Mouse (Mus musculus): Measurements from ENCODE around the gene Casp8.
"Not testable (repeated sequence)": the region's sequence is repeated elsewhere in the genome, so short reads cannot be mapped to it uniquely, and the experiment has no call there.

Casp8 gene

DNA sequence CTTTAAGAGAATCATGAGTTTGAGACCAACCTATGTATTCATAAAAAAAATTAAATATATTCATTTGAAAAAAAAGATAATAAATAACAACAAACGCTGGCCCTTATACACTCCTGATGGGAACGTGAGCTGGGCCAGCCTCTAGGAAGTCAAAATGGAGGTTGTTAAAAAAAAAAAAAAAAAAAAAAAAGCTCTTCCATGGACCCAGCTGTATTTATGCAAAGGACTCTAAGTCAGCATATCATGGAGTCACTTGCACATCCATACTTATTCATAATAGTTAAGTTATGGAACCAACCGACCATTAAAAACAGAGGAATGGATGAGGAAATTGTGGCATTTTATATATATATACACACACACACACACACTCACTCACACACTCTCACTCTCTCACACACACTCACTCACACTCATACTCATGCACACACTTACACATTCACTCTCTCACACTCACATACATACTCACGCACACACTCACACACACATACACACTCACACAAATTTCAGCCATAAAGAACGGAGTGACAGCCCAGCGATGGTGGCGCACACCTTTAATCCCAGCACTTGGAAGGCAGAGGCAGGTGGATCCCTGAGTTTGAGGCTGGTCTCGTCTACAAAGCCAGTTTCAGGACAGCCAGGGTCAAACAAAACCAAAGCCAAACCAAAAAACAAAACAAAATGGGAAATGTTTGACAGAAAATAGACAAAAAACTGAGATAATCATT, 6.5 kb downstream of the Casp8 start:
- DNase-seq = no peak

DNA sequence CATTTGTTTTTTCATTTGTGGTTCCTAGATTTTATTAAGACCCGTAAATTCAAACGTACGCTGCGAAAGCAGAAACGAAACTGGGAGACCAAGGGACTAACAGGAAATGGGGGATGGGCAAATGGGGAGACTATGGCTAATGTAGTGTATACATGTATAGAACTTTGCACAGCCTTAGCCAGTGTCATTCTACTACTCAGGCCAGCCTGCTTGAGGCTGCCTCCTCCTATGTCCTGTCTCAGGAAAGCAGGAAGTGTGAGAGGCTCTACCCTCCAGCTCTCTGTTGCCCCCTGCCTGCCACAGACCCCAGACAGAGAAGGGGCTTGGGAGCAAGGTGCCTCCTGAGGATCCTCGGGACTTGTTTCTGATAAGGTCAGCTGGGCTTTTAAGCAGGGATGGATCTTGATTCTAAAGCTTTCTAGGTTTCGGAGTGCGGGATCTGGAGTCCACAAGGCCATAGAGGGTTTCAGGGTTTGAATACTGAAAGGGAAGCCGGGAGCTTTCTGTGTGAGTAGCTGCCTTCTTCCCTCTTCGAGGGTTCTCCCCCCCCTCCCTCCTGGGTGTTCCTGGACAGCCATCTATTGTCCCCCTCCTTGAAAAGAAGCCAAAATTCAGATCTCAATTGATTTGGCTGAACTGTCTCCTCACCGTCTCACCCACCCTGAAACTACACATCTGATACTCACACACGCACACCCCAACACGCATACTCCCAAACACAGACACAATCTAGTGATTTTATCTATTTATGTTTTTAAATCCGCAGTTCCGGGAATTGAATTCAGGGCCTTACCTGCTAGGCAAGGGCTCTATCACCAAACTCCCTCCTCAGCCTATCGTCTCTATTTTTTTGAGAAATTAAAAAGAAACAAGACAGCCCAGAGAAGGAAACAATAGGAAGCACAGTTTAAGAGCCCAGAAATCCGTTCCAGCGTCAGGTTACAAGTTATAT, 7.4 kb downstream of the Casp8 start:
- peak; percentile 78 to 83 for DNase-seq

DNA sequence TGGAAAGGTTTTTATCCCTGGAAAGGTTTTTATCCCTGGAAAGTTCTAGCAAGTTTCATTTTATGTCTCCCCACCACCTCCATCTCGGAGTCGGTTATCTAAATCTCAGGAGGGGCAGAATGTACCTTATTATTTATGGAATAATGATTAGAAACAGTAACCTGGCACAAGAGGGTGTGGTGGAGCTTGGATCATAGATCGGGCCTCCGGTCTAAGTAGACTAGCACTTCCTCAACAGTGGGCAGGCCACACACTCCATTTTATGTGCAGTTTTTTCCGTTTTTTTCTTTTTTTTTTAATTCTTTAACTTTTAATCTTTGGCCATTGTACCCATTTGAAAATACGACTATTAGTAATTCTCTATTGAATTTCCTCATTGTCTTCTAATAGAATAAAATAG, 8.4 kb downstream of the Casp8 start:
- no peak for DNase-seq

DNA sequence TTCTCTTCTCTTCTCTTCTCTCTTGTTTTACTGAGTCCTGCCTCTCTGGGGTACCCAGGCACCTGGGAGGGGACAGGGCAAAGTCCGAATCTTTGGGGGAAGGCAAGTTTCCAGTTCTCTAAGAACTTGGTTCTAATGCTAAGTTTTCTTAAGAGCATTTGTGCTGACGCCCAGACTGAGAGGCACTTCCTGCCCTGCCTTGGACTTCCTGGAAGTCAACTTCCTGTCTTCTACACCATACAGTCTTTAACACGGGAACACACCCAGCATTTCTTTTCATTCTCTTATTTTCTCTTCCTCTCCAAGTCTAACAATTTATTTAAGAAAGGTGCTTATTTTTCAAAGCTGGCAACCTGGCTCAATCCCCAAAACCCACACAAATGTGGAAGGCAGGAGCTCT, 11.5 kb downstream of the Casp8 start:
- DNase-seq = no peak

DNA sequence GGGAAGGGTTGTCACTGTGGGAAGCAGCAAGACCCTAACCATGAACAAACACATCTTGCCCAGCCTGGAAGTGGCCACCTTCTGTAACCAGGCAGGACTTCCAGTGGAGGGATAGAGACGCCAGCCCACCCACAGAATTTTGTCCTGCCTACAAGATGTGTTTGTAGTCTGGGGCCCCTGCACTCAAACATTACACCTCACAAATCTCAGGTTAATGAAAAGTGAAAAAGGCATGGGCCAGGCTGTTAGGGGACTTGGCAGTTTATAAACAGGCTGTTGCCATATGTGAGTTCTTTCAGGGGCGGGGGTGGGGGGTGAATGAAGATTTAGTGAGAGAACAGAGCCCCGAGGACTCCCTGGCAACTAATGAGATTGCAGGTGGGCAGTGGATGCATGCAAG, 31.1 kb downstream of the Casp8 start:
- no peak for DNase-seq

DNA sequence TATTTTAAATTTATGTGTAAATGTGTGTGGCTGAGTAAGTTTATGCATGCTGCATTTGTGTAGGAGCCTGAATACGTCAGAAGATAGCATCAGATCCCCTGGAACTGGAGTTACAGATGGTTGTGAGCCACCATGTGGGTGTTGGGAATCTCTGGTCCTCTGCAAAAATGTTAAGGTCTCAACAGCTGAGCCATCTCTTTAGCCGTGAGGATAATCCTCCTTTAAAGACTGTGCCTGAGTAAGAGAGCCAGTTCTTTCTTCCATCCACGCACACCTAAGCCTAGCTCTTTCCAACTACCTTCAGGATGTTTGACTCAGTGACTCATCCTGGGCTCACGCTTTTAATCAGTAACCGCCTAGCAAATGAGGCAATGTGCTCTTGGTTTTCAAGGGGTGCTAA, 35.6 kb downstream of the Casp8 start:
- no peak for DNase-seq

DNA sequence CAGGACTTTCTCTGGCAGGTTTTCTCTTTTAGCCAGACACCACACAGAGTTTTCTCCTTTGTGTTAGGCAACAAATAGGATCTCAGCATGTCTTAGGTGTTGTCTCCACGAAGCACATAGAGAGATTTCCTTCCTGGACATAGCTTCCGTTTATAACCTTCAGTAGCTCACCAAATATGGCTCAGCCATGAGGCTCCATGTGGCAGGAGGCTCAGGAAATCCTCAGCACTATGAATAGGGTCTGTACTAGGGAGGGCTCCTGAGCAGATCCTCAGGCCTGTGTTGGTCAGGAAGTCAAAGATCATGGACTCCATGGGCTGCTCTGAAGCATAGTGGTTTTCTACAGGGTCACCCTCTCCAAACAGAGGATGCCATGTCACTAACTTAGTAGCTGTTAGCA, 37.0 kb downstream of the Casp8 start:
- DNase-seq = no peak

DNA sequence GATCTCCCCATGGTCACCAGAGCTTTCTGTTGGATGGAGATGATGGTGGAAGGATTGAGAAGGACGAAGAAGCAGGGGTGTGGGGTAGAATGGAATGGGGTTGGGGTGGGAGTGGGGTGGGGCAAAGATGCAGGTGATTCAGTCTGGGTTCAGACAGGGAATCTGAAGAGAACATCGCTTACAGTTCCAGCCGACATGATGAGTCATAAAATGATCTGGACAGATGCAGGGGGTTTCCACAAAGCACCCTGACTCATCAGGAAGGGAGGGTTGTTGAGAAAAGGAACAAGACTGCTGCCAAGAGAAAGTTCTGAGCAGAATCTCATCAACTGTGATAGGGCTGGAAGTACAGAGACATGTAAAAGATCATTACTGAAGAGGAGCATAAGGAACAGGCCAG, 61.6 kb downstream of the Casp8 start:
- not testable (repeated sequence) for DNase-seq

DNA sequence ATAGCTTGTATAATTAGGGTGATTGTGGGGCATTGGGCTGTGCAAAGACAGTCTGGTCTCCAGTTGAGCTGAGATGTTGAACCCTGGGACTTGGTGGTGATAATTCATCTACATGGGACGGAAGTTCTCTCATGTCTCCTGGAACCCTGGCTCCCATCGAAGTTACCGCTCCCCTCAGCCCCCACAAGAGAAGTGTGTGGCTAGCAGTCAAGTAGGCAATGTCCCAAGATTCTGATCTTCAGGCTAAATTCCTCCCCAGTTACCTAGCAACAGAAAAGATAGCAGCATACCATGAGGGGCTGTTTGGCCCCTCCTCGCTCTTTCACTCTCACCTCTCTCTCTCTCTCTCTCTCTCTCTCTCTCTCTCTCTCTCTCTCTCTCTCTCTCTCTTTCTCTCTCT, 64.0 kb downstream of the Casp8 start:
- DNase-seq = not testable (repeated sequence)

DNA sequence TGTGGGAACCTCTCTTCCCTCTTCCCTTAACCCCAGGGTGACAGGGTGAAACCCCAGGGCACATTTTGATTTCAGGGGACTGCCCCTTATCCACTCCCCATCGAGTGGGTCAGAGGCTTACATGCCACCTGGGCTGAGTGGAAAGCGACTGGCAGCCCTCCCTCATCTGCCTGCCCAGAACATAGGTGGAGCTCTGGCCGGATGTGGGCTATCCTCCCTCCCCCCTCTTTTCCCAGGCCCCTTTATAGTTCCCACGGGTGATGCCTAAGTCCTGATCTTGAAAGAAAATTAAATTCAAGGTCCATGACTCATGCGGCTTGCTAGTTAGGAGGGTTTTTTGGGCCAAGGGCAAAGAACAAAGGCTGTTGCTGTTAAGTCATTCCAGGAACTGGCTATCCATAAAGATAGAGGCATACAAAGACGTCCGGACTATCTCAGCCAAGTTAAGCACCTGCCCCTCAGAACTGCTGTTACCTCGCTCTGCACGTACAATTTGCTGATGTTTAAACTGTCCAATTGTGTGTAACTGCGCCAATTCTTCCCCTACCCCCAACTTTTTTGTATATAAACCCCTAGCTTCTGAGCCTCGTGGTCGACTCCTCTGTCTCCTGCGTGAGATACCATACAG, 64.7 kb downstream of the Casp8 start:
- DNase-seq = peak; percentile 22 to 32

DNA sequence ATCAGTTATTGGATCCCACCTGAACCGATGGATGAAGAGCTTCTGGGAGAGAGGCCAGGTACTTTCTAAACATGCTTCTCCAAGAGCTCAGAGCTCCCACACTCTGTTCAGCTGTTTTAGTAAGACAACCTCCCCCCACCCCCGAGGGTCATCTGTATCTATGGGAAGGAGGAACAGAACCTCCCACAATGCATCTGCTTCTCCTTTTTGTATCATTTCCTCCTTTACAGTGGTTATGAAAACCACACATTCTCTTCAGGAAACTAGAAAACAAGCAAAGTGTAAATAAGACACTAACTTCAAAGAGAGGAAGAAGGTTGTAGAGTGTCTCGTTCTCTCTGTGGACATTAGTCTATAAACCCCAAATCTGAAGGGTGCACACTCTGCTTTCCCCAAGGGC, 65.4 kb downstream of the Casp8 start:
- DNase-seq = not testable (repeated sequence)

DNA sequence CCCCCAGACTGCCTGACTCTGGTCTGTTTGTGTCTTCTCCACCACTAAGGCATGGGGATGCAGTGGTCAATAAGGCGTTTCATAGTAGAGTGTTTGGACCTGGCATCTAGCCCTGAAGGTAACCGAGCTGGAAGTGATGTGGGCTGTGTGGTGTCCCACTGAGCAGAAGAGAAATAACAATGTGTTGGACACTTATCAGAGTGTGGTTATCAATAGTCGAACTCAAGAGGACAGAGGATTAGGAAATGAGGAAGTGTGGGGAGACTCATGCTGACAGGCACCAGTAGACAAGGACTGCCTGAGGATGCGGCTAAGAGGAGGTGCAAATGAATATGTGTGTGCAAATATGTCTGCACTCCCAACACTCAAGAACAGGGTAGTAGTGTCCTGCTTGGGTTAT, 81.3 kb downstream of the Casp8 start:
- not testable (repeated sequence) for DNase-seq

DNA sequence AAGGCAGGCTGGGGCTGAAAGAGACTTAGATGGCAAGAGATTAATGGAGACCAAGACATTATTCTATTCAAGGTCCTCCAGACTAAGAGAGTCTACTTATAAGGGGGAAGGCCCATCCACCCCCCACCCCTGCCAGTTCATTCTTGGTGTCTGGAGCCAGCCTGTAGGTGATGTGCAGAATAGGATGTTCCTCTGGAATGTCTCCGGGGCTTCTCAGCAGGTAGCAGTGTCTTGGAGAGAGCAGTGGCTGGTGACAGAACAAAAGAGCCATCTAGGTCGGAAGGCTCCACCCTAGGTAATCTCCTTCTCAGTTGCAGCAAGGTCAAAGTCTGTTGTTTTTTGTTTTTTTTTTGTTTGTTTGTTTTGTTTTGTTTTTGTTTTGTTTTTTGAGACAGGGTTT, 84.1 kb downstream of the Casp8 start:
- not testable (repeated sequence) for DNase-seq

DNA sequence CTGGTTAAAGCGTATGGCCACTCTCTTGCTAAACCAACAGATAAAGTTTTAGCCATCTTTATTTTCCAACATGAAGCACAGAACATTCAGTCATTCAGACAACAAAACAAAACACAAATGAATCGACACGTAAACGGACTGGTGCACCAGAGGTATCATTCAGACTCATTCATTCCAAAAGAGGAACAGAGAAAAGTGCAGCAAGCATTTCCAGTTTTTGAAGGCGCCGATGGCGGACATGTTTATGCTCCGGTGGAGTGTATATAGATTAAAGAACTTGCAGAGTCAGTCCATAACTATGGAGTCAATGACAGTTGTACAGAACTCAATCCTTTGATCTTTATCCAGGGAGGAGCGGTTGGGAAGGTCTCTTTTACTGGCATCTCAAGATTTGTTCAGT, 88.1 kb downstream of the Casp8 start:
- DNase-seq = not testable (repeated sequence)

DNA sequence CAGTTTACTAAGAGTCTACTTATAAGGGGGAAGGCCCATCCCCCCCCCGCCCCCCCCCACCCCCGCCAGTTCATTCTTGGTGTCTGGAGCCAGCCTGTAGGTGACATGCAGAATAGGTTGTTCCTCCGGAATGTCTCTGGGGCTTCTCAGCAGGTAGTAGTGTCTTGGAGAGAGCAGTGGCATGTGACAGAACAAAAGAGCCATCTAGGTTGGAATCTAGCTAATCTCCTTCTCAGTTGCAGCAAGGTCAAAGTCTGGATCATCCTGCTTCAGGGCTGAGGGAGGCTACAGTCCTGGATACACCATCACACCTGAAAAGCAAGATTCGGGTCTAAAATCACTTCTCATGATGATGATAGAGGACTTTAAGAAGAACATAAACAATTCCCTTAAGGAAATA, 90.5 kb downstream of the Casp8 start:
- DNase-seq = no peak

DNA sequence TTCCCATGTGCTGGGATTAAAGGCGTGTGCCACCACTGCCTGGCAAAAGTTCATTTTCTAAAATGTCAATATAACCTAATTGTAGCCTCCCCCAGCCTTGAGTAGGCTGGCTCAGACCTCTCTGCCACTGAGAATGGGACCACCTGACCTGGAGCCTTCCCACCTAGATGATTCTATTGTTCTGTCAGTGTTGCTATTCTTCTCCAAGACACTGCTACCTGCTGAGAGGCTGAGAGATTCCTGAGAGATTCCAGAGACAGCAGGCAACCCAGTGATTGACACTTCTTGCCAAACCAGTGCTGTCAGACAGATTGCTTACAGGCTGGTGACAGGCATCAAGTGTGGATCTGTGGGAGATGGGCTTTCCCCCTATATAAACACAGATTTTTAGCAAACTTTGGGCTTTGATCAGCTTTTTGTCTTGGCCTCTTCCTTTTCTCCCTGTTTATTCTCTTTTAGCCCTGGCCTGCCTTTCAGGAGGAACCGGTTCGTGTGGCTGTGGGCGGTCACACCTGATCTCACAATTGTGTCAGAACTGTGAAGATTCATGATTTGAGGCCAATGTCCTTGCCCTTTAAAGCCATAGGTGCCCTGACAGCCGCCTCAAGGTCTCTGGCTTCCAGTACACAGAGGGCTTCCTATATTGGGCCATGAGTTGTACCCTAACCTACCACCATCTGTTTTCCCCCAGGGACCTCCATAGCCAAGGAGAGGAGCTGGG, 94.8 kb downstream of the Casp8 start:
- DNase-seq = peak in 1 of 2 experiments; percentile 20

DNA sequence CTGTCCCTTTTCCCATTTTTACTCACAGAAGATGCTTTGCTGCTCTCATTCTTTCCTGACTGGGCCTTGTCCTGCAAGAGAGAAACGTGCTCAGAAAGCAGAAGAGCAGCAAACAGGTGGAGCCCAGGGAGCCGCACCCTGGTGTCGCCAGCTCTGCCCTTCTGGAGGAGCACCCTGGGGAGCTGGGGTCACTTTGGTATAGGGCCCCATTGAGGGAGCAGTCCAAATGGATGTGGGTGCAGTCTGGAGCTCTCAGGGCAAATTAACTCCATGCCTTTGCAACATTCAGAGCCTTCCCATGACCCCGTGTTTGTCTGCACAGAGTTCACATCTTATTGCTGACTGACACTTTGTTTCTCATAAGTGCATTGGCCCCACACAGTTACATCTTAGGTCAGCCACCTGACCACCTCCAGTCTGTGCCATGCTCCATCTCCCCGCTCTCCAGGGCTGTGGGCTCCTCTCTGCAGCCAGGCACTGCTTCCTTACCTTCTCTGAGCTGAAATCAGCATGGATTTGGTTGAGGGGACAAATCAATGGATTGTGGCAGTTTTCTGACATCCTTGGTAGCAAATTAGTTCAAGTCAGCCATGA, 95.6 kb downstream of the Casp8 start:
- DNase-seq = not testable (repeated sequence)

DNA sequence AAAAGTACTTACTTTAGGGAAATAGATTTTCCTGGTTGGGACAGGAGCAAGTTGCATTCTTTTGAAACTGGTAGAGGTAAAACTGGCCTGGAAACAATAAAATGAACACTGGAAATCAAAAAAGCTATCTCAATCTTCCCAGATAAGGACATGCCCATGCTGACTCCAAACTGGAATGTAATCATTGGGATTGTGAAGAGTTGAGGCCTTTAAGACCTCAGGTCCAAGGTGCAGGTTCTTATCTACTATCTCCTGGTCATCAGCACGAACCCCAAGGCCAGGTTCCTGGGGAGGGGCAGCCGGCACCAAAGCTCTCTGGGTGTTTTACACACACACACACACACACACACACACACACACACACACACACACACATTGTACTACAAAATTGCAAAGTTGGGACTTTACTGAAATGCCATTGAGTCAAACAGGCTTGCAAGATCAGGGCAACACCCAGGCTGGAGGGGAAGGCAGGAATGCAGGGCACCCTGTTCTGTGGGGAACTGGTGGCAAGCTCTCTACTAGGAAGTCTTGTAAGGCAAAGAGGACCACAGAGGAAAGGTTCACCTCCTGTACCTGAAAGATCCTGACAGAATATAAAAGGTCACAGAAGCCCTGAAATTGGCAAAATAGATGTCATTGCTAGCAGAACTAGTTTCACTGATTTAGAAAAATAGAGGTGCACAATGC, 96.5 kb downstream of the Casp8 start:
- not testable (repeated sequence) for DNase-seq

DNA sequence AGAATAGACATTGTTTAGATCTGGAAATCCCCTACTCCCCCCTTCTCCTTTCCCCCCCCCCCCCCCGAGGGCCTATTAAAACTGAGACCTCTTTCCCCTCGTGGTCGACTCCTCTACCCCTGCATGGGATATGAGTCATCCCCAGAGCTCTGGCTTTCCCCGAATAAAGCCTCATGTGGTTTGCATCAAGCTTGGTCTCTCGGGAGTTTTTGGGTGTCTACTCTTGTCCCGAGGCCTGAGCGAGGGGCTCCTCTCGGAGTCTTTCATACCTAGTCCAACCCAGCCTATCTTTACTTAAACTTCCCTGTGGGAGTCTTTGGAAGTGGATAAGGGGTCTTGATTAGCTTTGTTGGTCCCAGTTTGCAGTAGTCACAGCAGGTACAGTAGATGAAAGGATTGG, 97.2 kb downstream of the Casp8 start:
- not testable (repeated sequence) for DNase-seq

All from lung, postnatal 4 days (tissue).